Mouse (Mus musculus): ENCODE results near the gene Slc50a1. TPM values are rescaled to one million over a fixed set of nuclear protein-coding genes. Genes with fewer than 3 reads are reported as not detected.

The Slc50a1 gene
- polyA plus RNA-seq, 1 experiment from 2014 or later: 42.4 TPM

DNA sequence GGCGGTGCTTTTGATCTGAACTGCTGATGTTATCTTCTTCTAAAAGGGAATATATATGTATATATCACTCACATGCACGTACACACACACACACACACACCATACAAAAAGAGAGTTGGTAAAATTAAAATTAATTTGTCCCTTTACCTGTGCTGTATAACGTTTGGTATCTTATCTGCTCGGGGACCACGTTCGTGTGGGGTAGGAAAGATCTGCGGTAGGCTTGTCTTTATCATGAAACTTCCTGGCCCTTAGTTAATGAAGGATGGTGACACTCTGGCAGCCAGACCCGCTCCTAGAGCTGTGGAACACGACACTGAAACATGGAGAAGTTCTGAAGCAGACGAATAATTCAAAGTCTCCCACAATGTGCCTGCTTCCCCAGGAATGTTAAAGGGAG, 21.5 kb upstream of the Slc50a1 start:
- Histone ChIP-seq H3K4me1 (peaks cover 29% of the 10 kb centered on the region), H3K4me3 (no peak overlapping the region), H3K9me3 (no peaks in the 10 kb centered on the region), H3K36me3 (no peaks in the 10 kb centered on the region), H3K27ac (no peak overlapping the region), H3K27me3 (ENCODE audit: insufficient read depth, poor library complexity, severe bottlenecking) (0 out of 2 replicates have a peak, but pooled peaks cover 9% of the 10 kb centered on the region)
- no peak for DNase-seq (ENCODE audit: low spot score)
- WGBS: 47% methylated on average over 10 of the region's 10 CpGs

DNA sequence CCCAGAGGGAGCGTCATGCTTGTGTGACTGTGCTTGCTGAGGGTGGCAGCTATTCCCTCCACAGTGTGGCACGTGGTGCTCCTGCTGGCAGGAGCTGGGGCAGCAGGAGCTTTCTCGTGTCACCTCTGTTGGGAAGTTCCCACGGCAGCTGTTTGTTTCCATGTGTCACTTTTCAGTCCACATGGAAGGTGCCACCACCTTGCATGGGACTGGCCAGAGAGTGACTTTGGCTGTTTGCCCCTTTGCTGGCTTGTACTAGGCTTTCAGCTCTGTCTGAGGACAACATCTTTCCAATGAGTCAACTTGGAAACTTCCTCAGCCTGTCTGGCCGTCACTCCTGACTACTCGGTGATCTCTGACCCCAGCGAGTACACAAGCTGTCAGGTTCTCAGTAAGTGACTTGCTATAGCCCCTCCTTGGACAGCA, 18.1 kb upstream of the Slc50a1 start:
- peaks cover 32% of the 10 kb centered on the region for H3K4me1 ChIP-seq
- H3K27me3 ChIP-seq (ENCODE audit: insufficient read depth, poor library complexity, severe bottlenecking): 0 out of 2 replicates have a peak, but pooled peaks cover 14% of the 10 kb centered on the region
- no peak for DNase-seq (ENCODE audit: low spot score)

DNA sequence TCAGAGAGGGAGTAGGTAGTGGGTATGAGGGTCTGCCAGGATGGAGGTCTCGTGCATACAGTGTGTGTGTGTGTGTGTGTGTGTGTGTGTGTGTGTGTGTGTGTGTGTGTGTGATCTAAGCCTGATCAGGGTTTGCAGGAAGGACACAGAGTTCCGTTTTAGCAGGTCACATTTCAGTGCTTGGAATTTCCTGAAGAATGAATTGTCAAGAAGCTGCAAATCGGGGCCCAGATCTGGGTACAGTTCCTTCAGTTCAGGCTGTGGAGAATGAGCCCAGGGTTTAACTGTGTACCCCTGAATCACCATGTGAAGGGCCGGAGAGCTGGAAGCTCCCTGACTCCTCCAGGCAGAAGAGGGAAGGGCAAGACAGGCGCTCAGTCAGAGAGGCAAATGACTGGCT, 16.9 kb upstream of the Slc50a1 start:
- Histone ChIP-seq H3K4me1 (peaks cover 31% of the 10 kb centered on the region), H3K9me3 (no peaks in the 10 kb centered on the region), H3K36me3 (no peaks in the 10 kb centered on the region), H3K4me3 (no peak overlapping the region), H3K27me3 (ENCODE audit: insufficient read depth, poor library complexity, severe bottlenecking) (0 out of 2 replicates have a peak, but pooled peaks cover 14% of the 10 kb centered on the region), H3K27ac (peak overlapping the region; percentile 29; the same call in 1 of the 2 replicates)
- DNase-seq (ENCODE audit: low spot score): no peak
- WGBS: 54% methylated on average over 5 of the region's 5 CpGs

More for the DNA sequence above, 18.1 kb upstream of the Slc50a1 start:
- no peak overlapping the region for H3K4me3 ChIP-seq
- H3K36me3 ChIP-seq: no peaks in the 10 kb centered on the region
- H3K27ac ChIP-seq: peak overlapping the region; percentile 37; the same call in 1 of the 2 replicates
- 33% methylated on average over 7 of the region's 7 CpGs for WGBS
- H3K9me3 ChIP-seq: no peaks in the 10 kb centered on the region

DNA sequence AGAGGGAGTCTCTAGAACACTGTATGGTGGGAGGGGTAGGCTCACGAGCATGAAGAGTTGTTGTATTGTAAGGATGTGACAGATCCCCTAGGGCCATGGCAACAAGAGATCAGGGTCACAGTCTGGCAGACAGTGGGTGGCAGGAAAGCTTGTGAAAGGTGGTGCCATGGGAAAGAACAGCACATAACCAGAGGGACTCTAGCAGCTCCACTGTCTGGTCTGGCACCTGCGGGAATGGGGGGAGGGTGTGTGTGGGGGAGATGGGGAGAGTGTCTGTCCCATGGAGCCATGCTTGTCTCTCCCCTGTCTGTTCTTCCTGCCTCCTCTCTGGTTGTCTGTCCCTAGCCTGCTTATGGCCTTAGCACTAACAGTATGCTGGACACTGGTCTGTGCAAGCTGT, 15.2 kb upstream of the Slc50a1 start:
- Histone ChIP-seq H3K27ac (no peak overlapping the region), H3K4me3 (no peak overlapping the region), H3K36me3 (no peaks in the 10 kb centered on the region), H3K27me3 (ENCODE audit: insufficient read depth, poor library complexity, severe bottlenecking) (0 out of 2 replicates have a peak, but pooled peaks cover 17% of the 10 kb centered on the region), H3K4me1 (peaks cover 41% of the 10 kb centered on the region), H3K9me3 (no peaks in the 10 kb centered on the region)
- WGBS: 49% methylated on average over 2 of the region's 2 CpGs
- DNase-seq (ENCODE audit: low spot score): no peak

DNA sequence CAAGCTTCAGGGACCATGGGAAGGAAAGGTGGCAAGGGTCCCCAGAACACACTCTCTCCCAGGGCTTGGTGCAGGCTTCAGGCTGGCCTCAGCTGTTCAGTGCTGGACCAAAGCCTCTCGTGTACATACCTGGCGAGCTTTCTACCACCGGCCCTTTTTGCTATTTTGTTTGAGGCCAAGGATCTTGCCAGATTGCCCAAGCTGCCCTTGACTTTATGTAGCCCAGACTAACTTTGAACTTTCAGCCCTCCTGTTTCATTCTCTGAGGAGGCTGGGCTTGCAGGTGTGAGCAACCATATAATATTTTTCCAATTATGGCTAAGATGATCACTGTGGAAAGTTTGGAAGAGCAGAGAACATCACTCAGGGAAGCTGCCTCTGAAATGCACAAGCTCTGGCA, 13.9 kb upstream of the Slc50a1 start:
- WGBS: 81% methylated on average over 3 of the region's 3 CpGs
- Histone ChIP-seq H3K36me3 (no peaks in the 10 kb centered on the region), H3K9me3 (no peaks in the 10 kb centered on the region), H3K4me1 (peaks cover 51% of the 10 kb centered on the region), H3K27ac (no peak overlapping the region), H3K27me3 (ENCODE audit: insufficient read depth, poor library complexity, severe bottlenecking) (0 out of 2 replicates have a peak, but pooled peaks cover 21% of the 10 kb centered on the region), H3K4me3 (no peak overlapping the region)
- no peak for DNase-seq (ENCODE audit: low spot score)

DNA sequence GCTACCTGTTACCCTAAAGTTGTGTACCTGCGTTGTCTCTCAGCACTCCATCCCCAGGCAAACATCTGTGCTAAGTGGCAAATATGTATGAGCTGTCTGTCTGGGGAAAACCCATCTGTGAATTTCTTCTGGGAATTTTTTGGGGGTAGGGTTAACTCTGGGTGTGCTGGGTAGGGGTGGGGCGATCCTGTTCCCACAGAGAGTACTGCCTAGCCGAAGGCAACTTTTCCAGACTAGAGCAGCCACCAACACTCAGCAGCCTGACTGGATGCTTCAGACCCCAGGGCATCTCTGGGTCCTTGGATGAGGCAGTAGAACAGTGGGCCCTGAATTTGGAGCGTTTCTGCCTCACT, 11.9 kb upstream of the Slc50a1 start:
- WGBS: 24% methylated on average over 4 of the region's 4 CpGs
- peak overlapping the region; percentile 92; the same call in 1 of the 2 replicates for H3K27ac ChIP-seq
- no peaks in the 10 kb centered on the region for H3K36me3 ChIP-seq
- H3K27me3 ChIP-seq (ENCODE audit: insufficient read depth, poor library complexity, severe bottlenecking): 0 out of 2 replicates have a peak, but pooled peaks cover 13% of the 10 kb centered on the region
- H3K9me3 ChIP-seq: no peaks in the 10 kb centered on the region
- no peak for DNase-seq (ENCODE audit: low spot score)
- peaks cover 51% of the 10 kb centered on the region for H3K4me1 ChIP-seq
- H3K4me3 ChIP-seq: peak overlapping the region; percentile 77; the same call in 1 of the 2 replicates

DNA sequence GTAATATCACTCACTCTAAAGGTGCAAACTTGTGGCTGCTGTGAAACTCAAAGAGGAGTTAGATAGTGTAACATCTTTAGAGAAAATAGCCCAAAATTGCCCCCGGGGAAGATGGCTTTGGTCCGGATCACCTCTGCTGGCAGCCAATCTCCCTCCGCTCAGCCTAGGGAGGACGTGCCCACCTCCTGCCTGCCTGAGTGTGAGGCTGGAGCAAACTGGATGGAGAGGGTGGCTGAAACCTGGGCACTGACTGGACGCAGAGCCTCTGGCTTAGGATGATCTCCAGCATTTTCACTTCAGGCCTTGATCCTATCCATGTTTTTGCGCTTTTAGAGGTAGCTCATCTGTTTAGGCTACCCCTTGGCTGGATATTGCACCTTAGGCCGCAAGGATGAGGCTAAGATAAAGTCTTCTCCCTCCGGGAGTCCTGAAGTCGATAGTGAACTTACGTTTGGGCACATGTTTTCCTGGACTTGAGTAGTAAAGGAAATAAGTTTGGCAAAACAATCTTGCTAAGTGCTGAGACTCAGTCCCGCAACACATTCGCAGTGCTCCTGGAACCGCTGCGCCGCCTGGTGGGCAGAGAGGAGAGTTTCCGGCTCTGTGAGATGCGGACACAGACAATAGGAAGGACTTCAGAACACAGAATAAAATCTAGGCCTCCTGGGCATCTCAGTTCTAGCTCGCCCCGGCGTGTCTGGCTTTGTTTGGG, 11.4 kb upstream of the Slc50a1 start:
- peak overlapping the region; percentile 92 for H3K27ac ChIP-seq
- 11% methylated on average over 20 of the region's 20 CpGs for WGBS
- no peaks in the 10 kb centered on the region for H3K9me3 ChIP-seq
- H3K4me1 ChIP-seq: peaks cover 57% of the 10 kb centered on the region
- peak; percentile 89 for DNase-seq (ENCODE audit: low spot score)
- H3K4me3 ChIP-seq: peak overlapping the region; percentile 77
- 0 out of 2 replicates have a peak, but pooled peaks cover 2% of the 10 kb centered on the region for H3K36me3 ChIP-seq
- H3K27me3 ChIP-seq (ENCODE audit: insufficient read depth, poor library complexity, severe bottlenecking): 0 out of 2 replicates have a peak, but pooled peaks cover 13% of the 10 kb centered on the region

DNA sequence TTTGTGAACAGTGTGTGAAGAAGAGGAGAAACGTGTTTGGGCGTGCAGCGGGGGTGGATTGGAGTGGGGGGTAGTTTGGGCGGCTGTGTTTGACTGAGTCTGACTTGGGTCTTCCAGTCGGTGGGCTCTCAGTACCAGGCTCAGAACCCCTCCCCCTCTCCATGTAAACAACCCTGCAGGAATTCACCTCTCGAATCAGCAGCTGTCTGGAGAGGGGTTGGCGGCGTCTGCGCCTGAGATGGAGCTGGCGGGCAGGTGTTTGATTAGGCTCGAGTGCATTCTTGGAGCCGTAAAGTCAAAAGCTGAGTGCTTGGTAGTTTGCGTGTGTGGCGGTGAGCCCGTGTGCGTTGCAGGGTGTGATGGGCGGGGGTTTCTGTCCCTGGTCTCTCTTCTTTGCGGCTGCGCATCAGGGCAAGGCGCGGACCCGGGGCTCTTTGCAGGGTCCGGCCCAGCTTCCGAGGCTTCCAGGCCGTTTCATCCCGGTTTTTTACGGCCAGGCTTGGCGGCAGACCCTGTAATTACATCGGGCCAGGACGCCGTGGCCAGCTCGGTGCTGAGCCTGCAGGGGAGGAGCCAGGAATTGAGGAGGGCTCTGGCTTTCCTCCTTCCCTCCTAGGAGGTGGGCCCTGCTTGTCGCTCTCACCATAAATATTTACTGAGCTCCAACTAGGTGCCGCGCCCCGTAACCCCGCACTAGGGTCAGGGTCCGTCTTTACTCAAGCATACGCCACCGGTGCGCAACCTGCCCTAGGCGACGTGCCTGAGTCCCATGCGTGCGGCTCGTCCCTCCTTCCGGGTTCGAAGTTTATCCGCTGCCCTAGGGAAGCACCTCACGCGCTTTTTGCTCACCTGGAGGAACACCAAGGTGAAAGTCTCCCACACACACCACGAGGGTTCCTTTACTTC, 10.5 kb upstream of the Slc50a1 start, which contains the start of gene Efna1:
TSS of gene Efna1 (minus strand) at position 537 of the 906 bp plus-strand sequence.
- no peaks in the 10 kb centered on the region for H3K9me3 ChIP-seq
- under 1% methylated on average over 52 of the region's 52 CpGs for WGBS
- no peak for DNase-seq (ENCODE audit: low spot score)
- peaks cover 7% of the 10 kb centered on the region for H3K36me3 ChIP-seq
- H3K27ac ChIP-seq: peak within 1 kb of the TSS; percentile 92
- 0 out of 2 replicates have a peak, but pooled peaks cover 13% of the 10 kb centered on the region for H3K27me3 ChIP-seq (ENCODE audit: insufficient read depth, poor library complexity, severe bottlenecking)
- H3K4me1 ChIP-seq: peaks cover 65% of the 10 kb centered on the region
- H3K4me3 ChIP-seq: peak within 1 kb of the TSS; percentile 77

DNA sequence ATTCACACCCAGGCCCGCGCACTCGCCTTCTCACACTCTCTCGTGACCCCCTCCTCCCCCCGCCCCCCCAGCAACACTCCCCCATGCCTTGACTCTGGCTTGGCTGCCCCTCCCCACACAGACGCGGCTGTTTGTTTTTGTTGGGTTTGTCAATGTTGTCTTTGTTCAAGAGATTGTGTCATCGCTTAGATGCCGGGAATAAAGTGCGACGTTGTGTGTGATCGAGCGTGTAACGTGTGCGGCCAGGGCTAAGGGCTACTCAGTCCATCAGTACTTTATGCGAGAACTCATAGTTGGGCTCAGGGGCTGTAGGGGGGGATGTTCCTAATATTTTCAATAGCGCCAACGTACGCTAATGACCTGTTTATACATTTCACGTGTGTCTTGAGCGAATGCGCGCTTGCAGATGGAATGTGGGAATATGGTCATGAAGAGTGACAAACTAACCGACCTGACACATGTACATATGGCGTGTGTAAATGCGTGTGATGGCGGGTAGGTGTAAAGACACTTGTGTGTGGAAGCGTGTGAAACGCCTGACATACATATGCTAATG, 9.8 kb upstream of the Slc50a1 start:
- Histone ChIP-seq H3K36me3 (peaks cover 15% of the 10 kb centered on the region), H3K4me3 (peak overlapping the region; percentile 77), H3K27me3 (ENCODE audit: insufficient read depth, poor library complexity, severe bottlenecking) (0 out of 2 replicates have a peak, but pooled peaks cover 13% of the 10 kb centered on the region), H3K9me3 (no peaks in the 10 kb centered on the region), H3K27ac (peak overlapping the region; percentile 92), H3K4me1 (peaks cover 65% of the 10 kb centered on the region)
- WGBS: under 1% methylated on average over 29 of the region's 29 CpGs
- DNase-seq (ENCODE audit: low spot score): no peak

DNA sequence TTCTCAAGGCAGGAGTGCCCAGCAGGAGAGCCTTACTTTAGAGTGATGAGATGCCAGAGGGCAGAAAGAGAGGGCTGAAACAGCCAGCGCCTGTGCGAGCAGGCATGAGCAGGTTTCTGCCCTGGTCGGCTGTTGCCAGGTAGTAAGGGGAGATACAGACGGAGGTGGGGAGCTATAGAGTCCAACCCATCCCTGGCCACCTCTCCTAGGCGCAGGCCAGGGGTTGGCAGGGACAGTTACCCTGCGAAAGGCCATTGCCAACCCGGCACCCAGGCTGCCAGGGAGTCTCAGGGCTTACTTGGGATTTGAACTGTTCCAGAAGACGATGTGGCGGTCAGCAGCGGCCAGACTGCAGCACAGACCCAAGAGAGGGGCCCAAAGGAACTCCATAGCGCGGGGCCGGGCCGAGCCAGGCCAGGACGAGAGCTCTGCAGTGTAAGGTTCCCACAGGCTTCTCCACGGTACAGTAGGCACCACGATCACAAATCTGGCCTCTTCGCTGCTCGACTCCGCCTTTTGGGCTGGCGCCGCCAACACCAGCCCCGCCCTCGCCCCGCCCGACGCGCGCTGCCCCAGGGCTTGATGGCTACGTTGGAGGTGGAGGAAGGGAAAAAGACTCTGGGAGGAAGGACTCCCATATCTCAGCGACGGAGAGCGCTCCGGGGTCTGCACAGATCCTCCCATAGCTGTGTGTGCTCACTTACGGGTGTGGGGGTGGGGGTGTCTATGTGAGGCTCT, 9.0 kb upstream of the Slc50a1 start:
- peak overlapping the region; percentile 92 for H3K27ac ChIP-seq
- peak overlapping the region; percentile 77 for H3K4me3 ChIP-seq
- no peaks in the 10 kb centered on the region for H3K9me3 ChIP-seq
- peaks cover 65% of the 10 kb centered on the region for H3K4me1 ChIP-seq
- WGBS: 2% methylated on average over 35 of the region's 35 CpGs
- H3K27me3 ChIP-seq (ENCODE audit: insufficient read depth, poor library complexity, severe bottlenecking): 0 out of 2 replicates have a peak, but pooled peaks cover 12% of the 10 kb centered on the region
- peaks cover 19% of the 10 kb centered on the region for H3K36me3 ChIP-seq
- DNase-seq (ENCODE audit: low spot score): peak; percentile 90

DNA sequence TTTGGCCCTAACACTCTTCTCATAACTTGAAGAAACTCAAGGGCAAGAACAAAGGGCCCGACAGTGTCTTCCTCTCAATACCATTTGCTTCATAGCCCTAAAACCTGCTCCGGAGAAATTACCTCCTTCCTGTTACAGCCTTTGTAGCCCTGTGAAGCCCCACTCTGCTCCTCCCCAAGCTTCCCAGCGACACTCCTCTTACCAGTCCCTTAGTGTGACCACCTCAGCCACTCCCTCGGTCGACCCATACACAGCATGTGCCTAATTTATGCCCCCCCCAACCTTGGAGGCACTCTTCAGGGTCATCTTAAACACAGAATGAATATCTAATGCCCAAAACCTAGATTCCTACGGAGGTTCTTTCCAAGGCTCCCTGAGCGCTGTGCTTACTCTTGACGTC, 8.3 kb upstream of the Slc50a1 start:
- WGBS: 4% methylated on average over 8 of the region's 8 CpGs
- DNase-seq (ENCODE audit: low spot score): no peak
- Histone ChIP-seq H3K27ac (peak overlapping the region; percentile 92), H3K4me3 (peak overlapping the region; percentile 77), H3K36me3 (peaks cover 23% of the 10 kb centered on the region), H3K27me3 (ENCODE audit: insufficient read depth, poor library complexity, severe bottlenecking) (0 out of 2 replicates have a peak, but pooled peaks cover 8% of the 10 kb centered on the region), H3K9me3 (no peaks in the 10 kb centered on the region), H3K4me1 (peaks cover 65% of the 10 kb centered on the region)

DNA sequence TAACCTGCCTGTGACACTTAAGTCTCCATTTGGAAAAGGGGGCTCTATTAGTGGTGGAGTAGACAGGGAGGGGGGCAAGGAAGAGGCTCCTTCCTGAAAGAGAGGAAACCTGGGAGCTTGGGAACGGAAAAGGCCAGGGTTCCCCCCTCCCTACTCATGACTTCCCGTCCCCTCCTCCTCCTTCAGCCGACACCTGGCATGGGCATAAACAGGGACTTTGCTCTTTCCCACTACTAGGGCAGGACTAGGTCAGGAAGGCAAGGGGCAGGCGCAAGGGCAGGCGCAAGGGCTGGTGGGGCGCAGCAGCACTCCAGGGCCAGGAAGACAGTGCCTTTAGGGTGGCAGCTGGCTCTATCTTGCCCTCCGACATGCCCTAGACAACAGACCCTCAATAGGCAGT, 7.7 kb upstream of the Slc50a1 start:
- Histone ChIP-seq H3K27ac (peak overlapping the region; percentile 92), H3K4me3 (peak overlapping the region; percentile 77), H3K9me3 (no peaks in the 10 kb centered on the region), H3K27me3 (ENCODE audit: insufficient read depth, poor library complexity, severe bottlenecking) (0 out of 2 replicates have a peak, but pooled peaks cover 8% of the 10 kb centered on the region), H3K4me1 (peaks cover 65% of the 10 kb centered on the region), H3K36me3 (peaks cover 28% of the 10 kb centered on the region)
- DNase-seq (ENCODE audit: low spot score): no peak
- WGBS: 32% methylated on average over 7 of the region's 7 CpGs

Data from heart, embryonic 10.5 days (tissue).